Mouse (Mus musculus): ENCODE measurements around the gene Serbp1.

GRCm38 (mm10) chr6:67296126-67296525 is 58.1 kb downstream of the Serbp1 start:
- peak; percentile 27; the same call in 1 of the 2 replicates for TF ChIP-seq CTCF (IDR thresholded peaks at IDR 0.05; ENCODE audit: low read depth, low read length)
- TF ChIP-seq POLR2A (IDR thresholded peaks at IDR 0.05; ENCODE audit: extremely low read depth, insufficient read depth, low read length): no peak

All from liver, adult 2 months (tissue).